Mouse (Mus musculus): ENCODE measurements around the gene Zyg11b. TPM values are rescaled to one million over a fixed set of nuclear protein-coding genes. Genes with fewer than 3 reads are reported as not detected.

The Zyg11b gene
- polyA plus RNA-seq (2012; rRNA removed): 7.6 and 8.7 TPM in 2 replicates

GRCm38 (mm10) chr4:108300670-108301373 is at the start of gene Zyg11b:
Zyg11b (minus strand) TSS chr4:108301096.

GRCm38 (mm10) chr4:108327730-108328484 is 27.0 kb upstream of the Zyg11b start, which contains the start of gene Coa7:
Coa7 (plus strand) TSS chr4:108328140.

GRCm38 (mm10) chr4:108217332-108218179 is 83.3 kb downstream of the Zyg11b start, which contains the start of gene Zyg11a:
Zyg11a (minus strand) TSS chr4:108218048.

Other genes with a start within 250 kb of the Zyg11b start
- 17.5 and 19.9 TPM in 2 replicates for gene Podn, start 204.7 kb downstream of the Zyg11b start, polyA plus RNA-seq (2012; rRNA removed)
- gene Scp2, start 156.1 kb downstream of the Zyg11b start, polyA plus RNA-seq (2012; rRNA removed): 49.2 and 55.9 TPM in 2 replicates
- gene Echdc2, start 135.7 kb downstream of the Zyg11b start, polyA plus RNA-seq (2012; rRNA removed): 164 and 173 TPM in 2 replicates
- 0.29 and 0.42 TPM in 2 replicates for gene Zyg11a, start 83.0 kb downstream of the Zyg11b start, polyA plus RNA-seq (2012; rRNA removed)
- 12.6 and 12.9 TPM in 2 replicates for gene Coa7, start 27.0 kb upstream of the Zyg11b start, polyA plus RNA-seq (2012; rRNA removed)
- 9.1 and 9.7 TPM in 2 replicates for gene Shisal2a, start 82.3 kb upstream of the Zyg11b start, polyA plus RNA-seq (2012; rRNA removed)
- 93.1 and 111 TPM in 2 replicates for gene Gpx7, start 105.9 kb upstream of the Zyg11b start, polyA plus RNA-seq (2012; rRNA removed)
- 95.8 and 119 TPM in 2 replicates for gene Tut4, start 158.3 kb upstream of the Zyg11b start, polyA plus RNA-seq (2012; rRNA removed)